Mouse (Mus musculus): Measurements from ENCODE around the gene Syn3.

- TF ChIP-seq CTCF (IDR thresholded peaks at IDR 0.05; ENCODE audit: borderline replicate concordance, extremely low read depth, insufficient read depth, insufficient read length), result no peak
- no peak for TF ChIP-seq POLR2A (IDR thresholded peaks at IDR 0.05; ENCODE audit: borderline replicate concordance, extremely low read depth, insufficient read depth, insufficient read length, poor library complexity, severe bottlenecking)
Observed at GRCm38 (mm10) chr10:86248131-86248740, 250.5 kb downstream of the Syn3 start.
